Mouse (Mus musculus): ENCODE data around the gene Wdfy3.

Gene Wdfy3

GRCm38 (mm10) chr5:102055130-102055641 is 14.5 kb downstream of the Wdfy3 start:
- no peak for DNase-seq (ENCODE audit: low read depth, low spot score)

DNA sequence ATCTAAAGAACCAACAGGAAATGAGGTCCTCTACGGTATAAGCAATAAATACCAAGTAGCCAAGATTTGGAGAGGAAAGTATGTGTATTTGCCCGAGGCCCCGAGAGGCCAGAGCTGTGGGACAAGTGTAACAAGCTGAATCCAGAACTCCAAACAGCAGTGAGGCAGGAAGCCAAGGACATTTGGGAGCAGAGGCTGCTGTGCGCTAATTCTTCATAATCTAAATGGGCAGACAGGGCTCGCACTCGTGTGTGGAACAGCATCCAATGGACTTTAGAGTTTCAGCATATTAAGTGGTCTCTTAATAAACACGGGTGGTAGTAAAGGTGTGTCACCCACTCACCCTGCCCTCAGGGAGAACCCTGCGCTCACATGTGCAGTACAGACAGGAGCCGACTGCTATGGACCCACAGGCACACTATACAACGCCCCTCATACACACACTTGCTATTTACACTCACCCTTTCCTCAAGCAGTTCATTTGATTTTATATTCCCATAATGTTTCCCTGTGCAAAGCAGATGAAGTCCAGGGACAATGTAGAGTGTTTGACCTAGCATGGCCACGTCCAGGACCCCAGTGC is 15.1 kb downstream of the Wdfy3 start:
- no peak for DNase-seq (ENCODE audit: low read depth, low spot score)

GRCm38 (mm10) chr5:102052906-102053305 is 16.8 kb downstream of the Wdfy3 start:
- no peak for DNase-seq (ENCODE audit: low read depth, low spot score)

- DNase-seq (ENCODE audit: low read depth, low spot score) = no peak
These were observed 17.3 kb downstream of the Wdfy3 start for GRCm38 (mm10) chr5:102052465-102052864.

DNA sequence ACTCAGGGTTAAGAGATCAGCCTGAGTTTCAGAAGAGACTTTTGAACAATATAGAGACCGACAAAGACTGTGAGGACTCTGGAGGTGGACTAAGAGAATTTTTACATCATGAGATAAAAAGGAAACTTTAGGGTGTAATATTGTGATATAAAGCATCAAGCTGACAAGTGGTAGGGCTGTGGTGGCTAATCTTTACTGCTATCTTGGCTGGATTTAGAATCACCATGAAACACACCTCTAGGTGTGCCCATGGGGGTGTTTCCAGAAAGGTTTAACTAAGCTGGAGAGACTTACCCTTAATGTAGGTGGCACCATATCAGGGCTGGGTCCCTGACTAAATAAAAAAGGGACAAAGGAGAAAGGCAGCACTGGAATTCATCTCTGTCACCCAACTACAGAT is 19.0 kb downstream of the Wdfy3 start:
- no peak for DNase-seq (ENCODE audit: low read depth, low spot score)

GRCm38 (mm10) chr5:102048416-102048815 is 21.3 kb downstream of the Wdfy3 start:
- no peak for DNase-seq (ENCODE audit: low read depth, low spot score)

GRCm38 (mm10) chr5:102046617-102047116 is 23.1 kb downstream of the Wdfy3 start:
- no peak for DNase-seq (ENCODE audit: low read depth, low spot score)

DNA sequence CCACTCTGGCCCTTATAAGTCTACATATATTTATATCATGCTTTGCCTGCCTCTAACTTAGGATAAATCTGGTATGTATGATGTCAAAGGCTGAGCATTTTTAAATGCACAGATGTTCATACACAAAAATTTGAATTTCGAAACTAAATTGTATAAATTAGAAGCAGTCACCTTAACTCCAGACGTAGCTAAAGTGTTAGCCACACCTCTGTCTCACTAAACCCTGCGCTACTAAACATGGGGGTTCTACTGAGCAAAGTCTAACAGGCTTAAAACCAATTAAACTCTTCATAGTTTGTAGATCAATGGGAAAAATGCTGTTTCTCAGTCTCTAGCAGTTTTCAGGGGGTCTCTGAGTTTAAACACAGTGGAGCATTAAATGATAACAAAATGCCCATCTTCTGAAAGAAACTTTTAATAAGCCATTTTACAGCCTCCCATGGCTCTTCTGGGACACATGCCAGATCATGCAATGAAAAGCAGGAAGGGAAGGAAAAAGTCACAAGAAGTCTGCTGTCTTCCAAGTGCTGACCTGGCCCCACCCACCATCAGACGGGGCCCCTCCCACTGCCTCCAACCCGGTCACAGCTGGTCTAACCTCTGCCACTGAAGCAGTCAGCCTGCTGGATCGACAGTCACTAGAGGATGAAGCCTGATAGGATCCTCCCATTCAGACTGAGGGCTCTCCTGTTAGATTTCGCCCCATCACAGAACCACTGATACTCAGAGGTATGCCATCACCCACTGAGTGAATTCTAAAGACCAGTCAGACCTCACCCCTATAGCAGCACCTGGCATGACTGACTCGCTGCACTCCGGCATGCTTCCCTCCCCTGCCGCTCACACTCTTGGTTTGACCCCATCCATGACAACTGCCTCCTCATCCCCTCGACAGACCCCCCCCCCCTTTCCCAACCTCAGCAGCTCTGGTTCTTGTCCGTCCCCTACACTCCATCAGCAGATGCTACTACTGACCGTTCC is 23.8 kb downstream of the Wdfy3 start:
- peak; percentile 50 for DNase-seq (ENCODE audit: low read depth, low spot score)

GRCm38 (mm10) chr5:102045177-102045576 is 24.5 kb downstream of the Wdfy3 start:
- DNase-seq (ENCODE audit: low read depth, low spot score) = peak; percentile 54

- DNase-seq (ENCODE audit: low read depth, low spot score) = no peak
These were observed 36.4 kb downstream of the Wdfy3 start for GRCm38 (mm10) chr5:102033281-102033680.

DNA sequence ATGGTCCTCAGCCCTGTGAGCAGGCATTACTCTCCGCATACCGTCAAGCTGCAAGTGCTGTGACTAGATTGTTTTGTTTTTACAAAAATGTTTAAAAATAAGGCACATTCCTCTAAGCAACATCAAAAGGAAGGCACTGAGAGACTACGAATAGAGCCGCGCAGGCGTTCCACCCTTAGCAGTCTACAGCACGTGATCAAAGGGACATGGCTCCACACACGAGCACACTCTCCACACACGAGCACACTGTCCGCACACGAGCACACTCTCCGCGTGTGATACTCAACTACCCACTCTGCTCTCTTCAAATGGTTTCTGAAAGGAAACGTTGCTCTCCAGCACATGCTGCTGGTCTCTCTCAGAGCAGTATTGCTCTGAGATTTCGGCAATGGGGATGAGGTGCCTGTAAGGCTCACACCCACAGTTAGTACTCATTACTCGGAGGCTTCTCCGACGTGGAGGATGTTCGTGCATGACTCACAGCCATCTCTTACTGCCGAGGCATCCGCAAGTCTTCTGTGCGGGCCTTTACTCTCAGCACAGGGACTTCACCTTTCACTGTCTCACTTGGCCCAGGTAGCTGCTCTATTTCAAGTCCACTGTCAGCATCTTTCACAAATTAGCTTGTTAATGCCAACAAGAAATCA is 37.0 kb downstream of the Wdfy3 start:
- DNase-seq (ENCODE audit: low read depth, low spot score) = no peak

DNA sequence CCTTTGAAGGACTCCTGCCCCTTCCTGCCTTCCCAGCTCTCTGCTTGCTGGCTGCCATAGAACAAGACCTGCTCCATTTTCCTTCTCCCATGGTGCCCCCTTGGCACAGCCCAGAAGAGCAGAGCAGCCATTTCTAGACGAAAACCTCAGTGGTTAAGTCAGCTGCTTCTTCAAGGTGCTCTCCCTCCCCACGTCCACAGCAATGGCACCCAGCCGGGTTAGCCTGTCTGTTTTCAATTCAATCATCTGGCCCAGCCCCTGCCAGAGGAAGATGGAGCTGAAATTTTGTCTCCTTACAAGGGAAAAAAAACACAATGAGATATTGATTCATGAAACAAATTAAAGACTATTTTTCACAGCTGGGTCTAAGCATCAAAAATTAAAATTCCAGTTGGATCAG is 37.5 kb downstream of the Wdfy3 start:
- DNase-seq (ENCODE audit: low read depth, low spot score) = no peak

DNA sequence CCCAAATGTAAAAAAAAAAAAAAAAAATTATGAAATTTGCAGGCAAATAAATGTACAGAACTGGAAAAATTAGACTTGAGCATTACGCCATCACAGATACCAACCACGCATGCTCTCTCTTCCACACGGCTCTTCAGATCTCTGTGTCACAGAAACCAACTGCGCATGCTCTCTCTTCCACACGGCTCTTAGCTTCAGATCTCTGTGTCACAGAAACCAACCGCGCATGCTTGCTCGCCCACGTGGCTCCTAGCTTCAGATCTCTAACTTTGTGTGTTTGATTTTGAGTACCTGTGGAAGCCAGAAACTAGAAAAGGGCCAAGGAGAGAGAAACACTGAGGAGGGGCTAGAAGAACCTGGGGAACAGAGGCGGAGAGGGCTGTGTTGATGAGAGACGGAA is 46.3 kb downstream of the Wdfy3 start:
- DNase-seq (ENCODE audit: low read depth, low spot score) = no peak

DNA sequence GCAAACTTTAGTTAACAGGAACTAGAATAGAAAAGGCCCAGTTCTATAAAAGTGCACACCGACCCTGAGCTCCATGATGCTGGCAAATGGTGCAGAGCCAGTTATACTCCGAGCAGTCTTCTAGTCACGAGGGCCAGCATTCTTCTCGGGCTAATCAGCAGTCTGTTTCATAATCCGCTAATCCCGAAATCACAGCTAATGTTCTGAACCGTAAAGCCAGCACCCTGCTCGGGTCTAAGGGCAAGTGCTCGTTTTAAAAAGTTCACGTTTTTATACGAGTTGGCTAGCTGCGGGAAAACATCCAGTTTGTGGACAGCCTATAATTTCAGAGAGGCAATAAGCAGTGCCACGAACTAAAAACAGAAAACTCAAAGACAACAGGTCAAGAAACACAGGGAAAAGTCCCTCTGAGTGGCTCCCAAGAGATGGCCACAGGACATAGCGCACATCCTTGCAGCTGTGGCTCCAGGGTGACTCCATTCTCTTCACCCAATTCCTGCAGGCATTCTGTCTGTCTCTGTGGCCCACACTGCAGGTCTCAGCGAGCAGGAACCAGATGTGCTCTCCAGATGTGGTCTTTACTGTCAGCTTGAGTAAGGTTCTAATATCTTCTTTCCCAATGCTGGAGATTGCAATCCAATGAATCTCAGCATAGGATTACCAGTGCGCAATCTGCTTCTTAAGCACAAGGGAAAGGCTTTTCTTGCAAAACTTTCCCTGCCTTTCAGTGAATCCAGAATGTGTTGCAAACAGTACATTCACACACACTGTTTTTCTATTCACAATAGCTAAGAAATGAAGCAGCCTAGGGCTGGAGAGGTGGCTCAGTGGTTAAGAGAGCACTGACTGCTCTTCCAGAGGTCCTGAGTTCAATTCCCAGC is 47.5 kb downstream of the Wdfy3 start:
- DNase-seq (ENCODE audit: low read depth, low spot score) = no peak

- DNase-seq (ENCODE audit: low read depth, low spot score) = no peak
These were observed 55.5 kb downstream of the Wdfy3 start for GRCm38 (mm10) chr5:102014235-102014634.

DNA sequence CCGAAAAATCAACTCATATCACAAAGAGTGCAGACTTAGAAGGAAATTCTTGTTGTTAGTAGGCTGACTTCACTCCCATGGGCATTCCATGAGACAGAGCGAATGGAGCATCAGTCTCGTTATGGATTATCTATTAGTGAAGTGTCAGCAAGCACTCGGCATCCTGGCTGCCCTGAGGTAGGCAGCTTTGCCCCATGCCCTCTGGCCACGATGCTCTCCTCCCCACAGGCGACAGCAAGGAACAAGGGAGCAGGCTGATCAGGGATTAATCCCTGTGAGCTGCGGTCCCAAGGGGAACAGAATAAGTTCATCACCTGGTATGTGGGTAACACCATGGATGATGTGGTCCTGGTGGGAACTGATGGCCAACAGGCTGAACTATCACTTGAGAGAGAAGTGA is 55.9 kb downstream of the Wdfy3 start:
- no peak for DNase-seq (ENCODE audit: low read depth, low spot score)

GRCm38 (mm10) chr5:102010961-102011360 is 58.8 kb downstream of the Wdfy3 start:
- DNase-seq (ENCODE audit: low read depth, low spot score) = no peak

- DNase-seq (ENCODE audit: low read depth, low spot score) = no peak
These were observed 60.1 kb downstream of the Wdfy3 start for GRCm38 (mm10) chr5:102009606-102010005.

- no peak for DNase-seq (ENCODE audit: low read depth, low spot score)
These were observed 61.0 kb downstream of the Wdfy3 start for GRCm38 (mm10) chr5:102008712-102009111.

- DNase-seq (ENCODE audit: low read depth, low spot score) = no peak
These were observed 63.3 kb downstream of the Wdfy3 start for GRCm38 (mm10) chr5:102006218-102006941.

All from c-Kit-negative CD71-positive TER-119-positive erythroid progenitor cells, embryonic 14.5 days (primary cell).